Mouse (Mus musculus) embryo, embryonic 9.5 days (tissue): Measurements from ENCODE around the gene Mmgt2.

Experiments used
- DNase-seq: peaks from one replicate; pipeline ENCODE4 v3.0.0-alpha.2; 2017; ENCODE audit errors: extremely low spot score

Mmgt2 gene

DNA sequence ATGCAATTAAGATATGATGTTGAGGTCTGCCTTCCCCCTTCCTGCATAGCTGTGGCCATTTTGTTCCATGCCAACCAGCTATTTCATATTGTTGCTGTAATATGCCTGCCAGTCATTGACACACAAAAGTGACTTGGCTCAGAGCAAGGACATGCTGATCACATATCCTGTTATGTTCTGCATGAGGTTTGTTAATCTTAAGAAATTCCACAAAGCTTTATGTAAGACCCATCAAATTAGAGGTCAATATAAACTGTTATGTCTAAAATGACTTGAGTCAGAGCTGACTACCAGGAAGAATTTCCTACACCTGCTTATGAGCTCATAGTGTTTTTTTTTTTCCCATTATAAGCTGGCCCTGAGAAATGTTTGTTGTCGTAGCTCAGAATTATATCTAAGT lies 52.8 kb downstream of the Mmgt2 start:
- DNase-seq, result no peak

DNA sequence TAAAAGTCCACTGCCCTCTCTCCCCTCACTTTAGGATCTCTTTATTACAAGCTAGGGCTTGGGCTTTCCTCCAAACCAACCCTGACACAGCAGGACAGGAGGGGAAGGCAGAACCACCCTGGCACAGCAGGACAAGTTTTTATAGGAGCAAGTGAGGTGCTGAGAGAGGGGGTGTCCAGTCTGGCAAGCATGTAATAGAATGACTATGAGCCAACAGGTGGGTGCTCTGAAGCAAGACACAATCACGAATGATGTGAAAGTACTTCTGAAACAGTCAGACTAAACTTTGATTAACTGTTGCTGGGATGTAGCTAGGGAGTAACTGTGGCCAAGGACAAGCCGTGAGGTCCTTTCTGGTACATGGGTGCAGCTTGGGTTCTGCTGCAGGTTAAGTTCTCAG lies 57.7 kb downstream of the Mmgt2 start:
- no peak for DNase-seq

DNA sequence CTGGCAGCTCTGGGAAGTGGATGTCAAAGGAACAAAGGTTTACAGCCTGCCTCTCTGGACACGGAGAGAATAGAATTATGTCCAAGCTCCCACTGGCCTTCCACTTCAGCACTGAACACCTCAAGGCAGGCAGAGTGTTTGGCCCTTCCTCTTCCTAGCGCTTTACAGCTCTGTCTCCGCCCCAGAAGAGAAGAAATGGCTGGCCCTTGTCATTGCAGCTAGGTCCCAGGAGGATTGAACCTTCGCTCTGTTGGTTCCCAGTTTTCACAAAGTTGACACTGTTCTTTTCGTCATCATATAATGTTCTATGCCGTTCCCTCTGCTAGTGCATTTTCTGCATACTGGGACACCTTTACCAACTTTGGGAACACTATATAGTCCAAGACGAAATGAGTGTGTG lies 59.8 kb downstream of the Mmgt2 start:
- DNase-seq, result no peak

DNA sequence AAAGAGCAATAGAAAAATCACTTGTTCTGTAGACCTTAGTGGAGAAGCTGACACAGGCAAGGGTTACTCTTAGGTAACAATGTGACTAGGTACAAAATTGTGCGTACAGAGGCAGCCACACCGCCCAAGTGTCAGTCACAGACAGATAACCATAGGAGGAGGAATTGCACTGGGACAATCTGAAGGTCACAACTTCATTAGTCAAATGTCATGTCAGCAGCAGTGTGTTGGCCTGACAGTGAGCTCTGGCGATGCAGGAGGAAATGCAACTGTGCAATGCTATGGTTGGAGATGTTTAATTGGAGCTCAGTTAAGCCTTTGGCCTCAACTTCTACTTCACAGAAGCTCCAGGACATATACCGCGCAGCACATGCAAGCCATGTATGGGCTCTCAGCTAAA lies 62.2 kb downstream of the Mmgt2 start:
- DNase-seq, result no peak
